Mouse (Mus musculus) C2C12 (cell line): ENCODE results near the gene Abhd5. TPM values are rescaled to one million over a fixed set of nuclear protein-coding genes. Genes with fewer than 3 reads are reported as not detected.

ENCODE experiments used
- H3K27me3 ChIP-seq: one replicate; pipeline ENCODE4 v1.6.1; 2011; ENCODE audit not compliant: control insufficient read depth, insufficient read depth, insufficient read length
- H3K36me3 ChIP-seq: one replicate; pipeline ENCODE4 v1.6.1; 2011; ENCODE audit not compliant: control insufficient read depth, insufficient read depth
- H3K4me3 ChIP-seq: one replicate; pipeline ENCODE4 v1.5.1; 2011; ENCODE audit warnings: mild to moderate bottlenecking, control low read depth; ENCODE audit not compliant: poor library complexity, insufficient read depth, severe bottlenecking
- H3K79me2 ChIP-seq: one replicate; pipeline ENCODE4 v1.6.1; 2011; ENCODE audit not compliant: control insufficient read depth, insufficient read depth
- H3K79me3 ChIP-seq: one replicate; pipeline ENCODE4 v1.6.1; 2011; ENCODE audit warnings: low read depth, control low read depth
- H3ac ChIP-seq: one replicate; pipeline ENCODE3; 2011; ENCODE audit warnings: low read depth; ENCODE audit not compliant: control insufficient read depth, insufficient read length
- CEBPB ChIP-seq: IDR thresholded peaks from one replicate; pipeline ENCODE4 v1.6.1; 2011; ENCODE audit warnings: low read depth, mild to moderate bottlenecking, control low read depth, moderate library complexity
- CTCF ChIP-seq: IDR thresholded peaks from one replicate; pipeline ENCODE4 v1.5.1; 2011; ENCODE audit not compliant: control insufficient read depth, insufficient read depth, insufficient read length
- FOSL1 ChIP-seq: IDR thresholded peaks from one replicate; pipeline ENCODE4 v1.8.0; 2011; ENCODE audit warnings: mild to moderate bottlenecking, low read length; ENCODE audit not compliant: poor library complexity, insufficient read depth, severe bottlenecking
- MAX ChIP-seq: IDR thresholded peaks from one replicate; pipeline ENCODE4 v1.6.1; 2011; ENCODE audit warnings: mild to moderate bottlenecking, control low read depth
- MYOD1 ChIP-seq: IDR thresholded peaks from one replicate; pipeline ENCODE4 v1.6.1; 2011; ENCODE audit warnings: low read depth; ENCODE audit not compliant: control insufficient read depth, insufficient read length
- MYOG ChIP-seq: IDR thresholded peaks from one replicate; pipeline ENCODE4 v1.6.1; 2011; ENCODE audit not compliant: control insufficient read depth, insufficient read length; ENCODE audit errors: extremely low read depth
- USF1 ChIP-seq: IDR thresholded peaks from one replicate; pipeline ENCODE4 v1.6.1; 2011; ENCODE audit warnings: low read depth, mild to moderate bottlenecking, control low read depth, moderate library complexity
- polyA plus RNA-seq: library from polyadenylated mRNA; unstranded; fragments of >200 nt; fragmentation: generic; extraction: Trizol; gene quantifications from one replicate; pipeline ENCODE4 v1.2.1, GENCODE M21; 2012; ENCODE audit warnings: missing spikeins

The Abhd5 gene
- polyA plus RNA-seq, 1 experiment = 22.3 TPM

DNA sequence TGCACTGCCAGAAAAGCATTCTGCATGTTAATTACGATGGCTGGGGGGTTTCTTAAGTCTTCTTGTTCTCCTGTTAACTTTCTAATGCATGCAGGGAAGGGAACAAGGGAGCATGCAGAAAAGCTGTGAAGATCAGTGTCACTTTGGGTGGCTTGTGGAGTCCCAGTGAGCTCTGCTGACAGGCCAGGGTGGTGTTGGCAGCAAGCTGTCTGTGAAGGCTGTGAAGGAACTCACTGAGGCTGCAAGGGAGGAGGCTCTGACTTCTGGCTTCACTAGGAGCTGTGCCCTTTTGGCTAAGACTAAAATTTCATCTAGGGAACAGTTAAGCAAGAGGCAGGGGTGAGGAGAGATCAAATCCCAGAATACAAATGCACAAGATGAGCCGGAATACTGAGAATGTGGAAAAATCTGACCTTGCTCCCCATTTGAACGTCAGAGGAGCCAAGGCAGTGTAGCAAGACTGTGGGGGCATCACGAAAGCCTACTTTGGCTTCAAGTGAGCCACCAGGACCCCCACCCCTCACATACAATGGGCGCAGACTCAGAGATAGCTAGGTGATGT is 68.9 kb downstream of the Abhd5 start:
- Histone ChIP-seq H3ac (no peak overlapping the region), H3K4me3 (no peak overlapping the region), H3K79me2 (no peaks in the 10 kb centered on the region), H3K27me3 (no peaks in the 10 kb centered on the region), H3K36me3 (no peaks in the 10 kb centered on the region), H3K79me3 (no peaks in the 10 kb centered on the region)
- TF ChIP-seq FOSL1 = no peak
- no peak for TF ChIP-seq MYOG
- no peak for TF ChIP-seq CEBPB
- no peak for TF ChIP-seq USF1
- no peak for TF ChIP-seq MYOD1
- no peak for TF ChIP-seq MAX

DNA sequence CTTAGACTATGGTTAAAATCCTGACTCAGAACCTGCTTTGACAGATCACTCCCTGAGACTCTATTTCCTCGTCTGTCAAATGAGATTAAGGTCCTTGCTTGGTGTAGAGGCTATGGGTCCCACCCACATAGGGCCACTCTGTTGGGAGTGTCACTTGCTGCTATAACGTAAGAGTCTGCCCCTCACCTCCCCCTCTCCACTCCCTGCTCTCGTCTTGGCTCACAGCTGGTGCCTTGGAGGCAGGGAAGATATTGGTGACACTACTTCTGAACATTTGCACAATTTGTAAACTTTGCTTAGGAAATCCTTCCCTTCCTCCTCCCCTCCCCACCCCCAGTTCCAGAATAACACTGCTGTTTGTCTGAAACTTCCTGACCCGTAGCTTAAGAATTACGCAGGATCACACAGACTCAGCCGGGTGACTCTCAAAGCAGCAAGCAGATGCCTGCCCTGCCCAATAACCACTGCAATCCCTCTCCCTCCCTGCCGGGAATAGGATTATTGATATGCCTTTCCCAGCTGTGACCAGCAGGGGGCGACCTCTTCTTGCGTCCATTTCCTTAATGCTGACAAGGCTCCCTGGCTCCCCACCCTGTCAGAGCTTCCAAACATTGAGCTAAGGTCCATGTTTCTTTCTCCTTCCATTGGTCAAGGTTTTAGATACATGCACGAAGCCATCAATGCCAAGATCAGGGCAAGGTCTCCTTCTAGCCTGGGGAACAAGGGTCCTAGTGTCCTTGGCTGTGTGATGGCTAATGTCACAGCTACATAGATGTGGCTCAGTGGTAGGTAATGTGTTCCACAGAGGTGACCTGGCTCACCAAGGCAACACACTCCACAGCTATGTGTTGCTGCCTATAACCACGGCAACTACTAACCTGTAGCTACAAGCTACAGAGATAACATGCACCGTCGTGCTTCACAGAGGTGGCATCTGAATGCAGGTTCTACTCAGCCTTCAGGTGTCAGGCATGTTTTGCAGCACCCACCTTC is 69.7 kb downstream of the Abhd5 start:
- Histone ChIP-seq H3K4me3 (no peak overlapping the region), H3ac (no peak overlapping the region), H3K36me3 (no peaks in the 10 kb centered on the region), H3K79me2 (no peaks in the 10 kb centered on the region), H3K79me3 (no peaks in the 10 kb centered on the region), H3K27me3 (no peaks in the 10 kb centered on the region)
- TF ChIP-seq MAX (no peak), CTCF (peak; percentile 73)

DNA sequence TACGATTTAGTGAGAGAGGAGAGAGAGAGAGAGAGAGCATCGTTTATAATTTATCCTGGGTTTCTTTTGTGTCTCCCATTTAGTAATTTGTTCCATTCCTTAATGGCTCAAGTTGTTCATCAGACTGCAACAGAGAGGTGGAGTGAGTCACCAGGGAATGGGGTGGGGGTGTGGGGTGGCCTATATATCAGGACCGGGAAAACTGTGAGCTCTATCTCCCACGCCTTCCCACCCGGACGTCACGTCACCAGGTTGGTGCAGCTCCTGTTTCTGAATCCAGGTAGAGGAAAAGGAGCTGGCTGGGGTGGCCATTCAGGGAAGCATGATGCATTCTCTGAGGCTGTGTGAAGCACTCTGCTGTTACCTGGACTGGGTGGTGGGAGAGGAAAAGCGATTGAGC is 70.5 kb downstream of the Abhd5 start:
- Histone ChIP-seq H3K79me3 (no peaks in the 10 kb centered on the region), H3ac (no peak overlapping the region), H3K79me2 (no peaks in the 10 kb centered on the region), H3K36me3 (no peaks in the 10 kb centered on the region), H3K27me3 (no peaks in the 10 kb centered on the region), H3K4me3 (no peak overlapping the region)
- TF ChIP-seq MAX = no peak
- TF ChIP-seq MYOD1 = no peak
- no peak for TF ChIP-seq MYOG
- no peak for TF ChIP-seq FOSL1
- no peak for TF ChIP-seq CEBPB
- TF ChIP-seq CTCF = no peak
- no peak for TF ChIP-seq USF1

DNA sequence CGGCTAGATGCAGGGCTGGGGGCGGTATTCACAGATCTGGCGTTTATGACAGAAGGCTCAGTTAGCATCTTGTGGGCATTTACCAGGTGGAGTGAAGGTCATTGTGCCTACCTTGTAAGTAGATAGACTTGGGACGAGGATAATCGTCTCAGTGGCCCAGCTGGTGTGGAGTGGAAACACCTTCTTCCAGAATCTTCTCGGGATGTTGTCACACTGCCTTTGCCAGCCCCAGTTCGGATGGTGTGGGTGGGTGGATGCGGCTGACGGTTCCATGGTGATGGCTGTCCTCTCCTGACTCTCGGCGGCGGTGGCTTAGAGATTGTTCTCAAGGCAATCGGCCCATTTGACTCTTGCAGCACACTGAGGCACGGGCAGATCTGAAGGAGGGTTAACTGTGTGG is 71.3 kb downstream of the Abhd5 start:
- Histone ChIP-seq H3K79me3 (no peaks in the 10 kb centered on the region), H3K27me3 (peaks cover 4% of the 10 kb centered on the region), H3K4me3 (no peak overlapping the region), H3ac (no peak overlapping the region), H3K79me2 (no peaks in the 10 kb centered on the region), H3K36me3 (no peaks in the 10 kb centered on the region)
- TF ChIP-seq MYOD1 (no peak), MYOG (no peak), MAX (no peak), CTCF (no peak), FOSL1 (no peak), USF1 (no peak), CEBPB (no peak)

DNA sequence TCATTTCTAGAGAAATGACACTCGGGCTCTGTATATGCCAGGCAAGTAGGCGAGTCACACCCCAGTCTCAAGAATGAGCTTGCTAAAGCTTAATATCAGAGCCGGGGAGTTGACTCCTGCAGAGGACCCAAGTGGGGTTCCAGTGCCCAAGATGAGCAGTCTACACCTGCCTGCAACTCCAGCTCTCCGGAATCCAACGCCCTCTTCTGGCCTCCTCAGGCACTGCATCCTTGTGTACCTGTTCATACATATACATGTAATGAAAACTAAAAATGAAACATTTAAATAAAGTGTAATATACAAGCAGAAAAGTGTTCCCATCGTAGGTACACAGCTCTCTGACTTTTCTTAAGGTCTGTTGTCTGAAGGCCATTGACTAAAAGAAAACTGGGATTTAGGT is 71.7 kb downstream of the Abhd5 start:
- Histone ChIP-seq H3K79me2 (no peaks in the 10 kb centered on the region), H3ac (no peak overlapping the region), H3K36me3 (no peaks in the 10 kb centered on the region), H3K4me3 (no peak overlapping the region), H3K79me3 (no peaks in the 10 kb centered on the region), H3K27me3 (peaks cover 4% of the 10 kb centered on the region)
- TF ChIP-seq MAX (no peak), MYOG (no peak), CTCF (no peak), USF1 (no peak), CEBPB (no peak), MYOD1 (no peak), FOSL1 (no peak)

DNA sequence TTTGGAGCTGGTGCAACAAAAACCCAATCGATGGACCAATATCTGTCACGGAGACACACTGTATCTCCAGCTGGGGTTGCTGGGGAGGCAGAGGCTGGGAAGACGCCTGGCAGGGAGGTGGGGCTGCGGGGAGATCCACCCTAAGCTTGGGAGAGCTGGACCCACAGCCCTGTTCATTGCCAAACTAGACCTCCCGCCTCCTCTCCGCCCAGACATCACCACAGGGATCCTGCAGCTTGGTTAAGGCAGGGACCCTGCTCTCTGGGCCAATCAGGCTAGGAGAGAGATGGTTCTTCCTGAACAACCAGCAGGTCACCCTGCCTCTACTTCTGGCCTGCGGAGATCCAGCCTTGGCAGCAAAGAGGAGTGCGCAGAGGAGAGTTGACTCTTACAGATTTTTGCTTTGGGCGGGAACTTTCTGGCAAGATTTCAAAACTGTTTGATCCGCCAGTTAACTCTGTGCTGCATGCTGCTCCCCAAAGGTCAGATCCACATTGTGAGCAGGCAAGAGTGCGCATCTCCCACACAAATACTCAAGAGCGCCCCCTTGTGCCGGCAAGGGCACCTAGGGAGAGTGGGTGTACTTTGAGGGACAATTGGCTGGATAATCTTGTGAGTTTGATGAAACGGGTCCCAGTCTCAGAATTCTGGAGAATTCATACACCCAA is 73.7 kb downstream of the Abhd5 start:
- Histone ChIP-seq H3K79me3 (no peaks in the 10 kb centered on the region), H3K36me3 (no peaks in the 10 kb centered on the region), H3K79me2 (no peaks in the 10 kb centered on the region), H3K4me3 (no peak overlapping the region), H3K27me3 (peaks cover 4% of the 10 kb centered on the region), H3ac (no peak overlapping the region)
- no peak for TF ChIP-seq CEBPB
- TF ChIP-seq USF1 = no peak
- TF ChIP-seq CTCF = peak; percentile 36
